Mouse (Mus musculus) adrenal gland, postnatal 25 days (tissue): ENCODE measurements around the gene Siae. TPM values are rescaled to one million over a fixed set of nuclear protein-coding genes. Genes with fewer than 3 reads are reported as not detected.

Experiments used
- DNase-seq: peaks from one replicate; pipeline ENCODE4 v3.0.0; 2021; ENCODE audit warnings: mixed read lengths
- total RNA-seq: library from RNA; stranded (reverse); gene quantifications from 2 replicates; pipeline ENCODE4 v1.2.3, GENCODE M21; 2021

Gene Siae
- total RNA-seq, 1 experiment from 2014 or later = 18.8 TPM

GRCm38 (mm10) chr9:37572204-37572876, 16.8 kb downstream of the Siae start:
- DNase-seq = no peak

- peak; percentile 24 for DNase-seq
These were observed 21.0 kb downstream of the Siae start for GRCm38 (mm10) chr9:37576436-37576930.

GRCm38 (mm10) chr9:37583594-37583993, 28.1 kb downstream of the Siae start:
- no peak for DNase-seq

GRCm38 (mm10) chr9:37586718-37587117, 31.2 kb downstream of the Siae start:
- no peak for DNase-seq

- no peak for DNase-seq
These were observed 34.9 kb downstream of the Siae start for GRCm38 (mm10) chr9:37590381-37590780.

GRCm38 (mm10) chr9:37592025-37592424, 36.5 kb downstream of the Siae start:
- no peak for DNase-seq

- DNase-seq = no peak
These were observed 37.1 kb downstream of the Siae start for GRCm38 (mm10) chr9:37592633-37593032.

- DNase-seq = no peak
These were observed 38.2 kb downstream of the Siae start for GRCm38 (mm10) chr9:37593690-37594089.

GRCm38 (mm10) chr9:37595570-37595969, 40.1 kb downstream of the Siae start:
- no peak for DNase-seq

- no peak for DNase-seq
These were observed 43.1 kb downstream of the Siae start for GRCm38 (mm10) chr9:37598637-37599036.

- DNase-seq = no peak
These were observed 45.2 kb downstream of the Siae start for GRCm38 (mm10) chr9:37600538-37601205.

- DNase-seq = no peak
These were observed 49.6 kb downstream of the Siae start for GRCm38 (mm10) chr9:37605089-37605488.

- no peak for DNase-seq
These were observed 54.1 kb downstream of the Siae start for GRCm38 (mm10) chr9:37609558-37609957.

- DNase-seq = peak; percentile 91
These were observed 57.8 kb downstream of the Siae start, which contains the start of gene Spa17 for GRCm38 (mm10) chr9:37613182-37613910. Gene Spa17, minus strand, starts transcription at chr9:37613722.

- DNase-seq = no peak
These were observed 58.4 kb downstream of the Siae start for GRCm38 (mm10) chr9:37613911-37614280.

GRCm38 (mm10) chr9:37614316-37614715, 58.8 kb downstream of the Siae start:
- DNase-seq = no peak

- DNase-seq = no peak
These were observed 59.7 kb downstream of the Siae start for GRCm38 (mm10) chr9:37615220-37615619.

GRCm38 (mm10) chr9:37616770-37617169, 61.3 kb downstream of the Siae start:
- no peak for DNase-seq

GRCm38 (mm10) chr9:37621290-37621689, 65.8 kb downstream of the Siae start:
- no peak for DNase-seq

- no peak for DNase-seq
These were observed 68.5 kb downstream of the Siae start for GRCm38 (mm10) chr9:37623981-37624380.

GRCm38 (mm10) chr9:37624502-37624901, 69.0 kb downstream of the Siae start:
- DNase-seq = no peak

- no peak for DNase-seq
These were observed 69.6 kb downstream of the Siae start for GRCm38 (mm10) chr9:37625129-37625528.

GRCm38 (mm10) chr9:37625641-37626040, 70.1 kb downstream of the Siae start:
- no peak for DNase-seq
